Mouse (Mus musculus): ENCODE measurements around the gene Ush1g. TPM values are rescaled to one million over a fixed set of nuclear protein-coding genes. Genes with fewer than 3 reads are reported as not detected.

The Ush1g gene
- polyA plus RNA-seq, 1 experiment from 2014 or later, result not detected

Other genes starting within 250 kb of the Ush1g start
- 0.60 and 0.76 TPM in 2 replicates for gene Rab37, start 230.6 kb downstream of the Ush1g start, polyA plus RNA-seq (2015; fragmentation: Nextera tagmentation; extraction: Ambion mirVana)
- gene Cd300lf, start 188.0 kb downstream of the Ush1g start, polyA plus RNA-seq (2015; fragmentation: Nextera tagmentation; extraction: Ambion mirVana), result 0.11 TPM in 1 of 2 replicates, not detected in the other
- 28.8 TPM in 2 replicates for gene Slc9a3r1, start 158.7 kb downstream of the Ush1g start, polyA plus RNA-seq (2015; fragmentation: Nextera tagmentation; extraction: Ambion mirVana)
- gene Tmem104, start 134.6 kb downstream of the Ush1g start, polyA plus RNA-seq (2015; fragmentation: Nextera tagmentation; extraction: Ambion mirVana), result 7.8 and 9.2 TPM in 2 replicates
- gene Nat9, start 134.2 kb downstream of the Ush1g start, polyA plus RNA-seq (2015; fragmentation: Nextera tagmentation; extraction: Ambion mirVana), result 18.2 and 20.3 TPM in 2 replicates
- 0.04 TPM in 1 of 2 replicates, not detected in the other for gene Grin2c, start 54.8 kb downstream of the Ush1g start, polyA plus RNA-seq (2015; fragmentation: Nextera tagmentation; extraction: Ambion mirVana)
- gene Fdxr, start 45.0 kb downstream of the Ush1g start, polyA plus RNA-seq (2015; fragmentation: Nextera tagmentation; extraction: Ambion mirVana), result 19.7 and 20.5 TPM in 2 replicates
- gene Fads6, start 24.4 kb downstream of the Ush1g start, polyA plus RNA-seq (2015; fragmentation: Nextera tagmentation; extraction: Ambion mirVana), result 0.23 and 0.39 TPM in 2 replicates
- not detected in 2 replicates for gene Otop2, start 14.9 kb downstream of the Ush1g start, polyA plus RNA-seq (2015; fragmentation: Nextera tagmentation; extraction: Ambion mirVana)
- 0.14 TPM in 1 of 2 replicates, not detected in the other for gene Otop3, start 12.7 kb upstream of the Ush1g start, polyA plus RNA-seq (2015; fragmentation: Nextera tagmentation; extraction: Ambion mirVana)
- 32.9 and 36.4 TPM in 2 replicates for gene Hid1, start 45.7 kb upstream of the Ush1g start, polyA plus RNA-seq (2015; fragmentation: Nextera tagmentation; extraction: Ambion mirVana)
- 20.7 and 20.9 TPM in 2 replicates for gene Cdr2l, start 59.9 kb upstream of the Ush1g start, polyA plus RNA-seq (2015; fragmentation: Nextera tagmentation; extraction: Ambion mirVana)
- gene Mrpl58, start 81.7 kb upstream of the Ush1g start, polyA plus RNA-seq (2015; fragmentation: Nextera tagmentation; extraction: Ambion mirVana), result 246 and 248 TPM in 2 replicates
- gene Atp5h, start 97.9 kb upstream of the Ush1g start, polyA plus RNA-seq (2015; fragmentation: Nextera tagmentation; extraction: Ambion mirVana), result 916 and 1,000 TPM in 2 replicates
- gene Kctd2, start 98.1 kb upstream of the Ush1g start, polyA plus RNA-seq (2015; fragmentation: Nextera tagmentation; extraction: Ambion mirVana), result 7.0 and 9.9 TPM in 2 replicates
- gene Trim80, start 118.5 kb upstream of the Ush1g start, polyA plus RNA-seq (2015; fragmentation: Nextera tagmentation; extraction: Ambion mirVana), result not detected in 2 replicates
- not detected in 2 replicates for gene Slc16a5, start 140.4 kb upstream of the Ush1g start, polyA plus RNA-seq (2015; fragmentation: Nextera tagmentation; extraction: Ambion mirVana)
- gene Armc7, start 153.6 kb upstream of the Ush1g start, polyA plus RNA-seq (2015; fragmentation: Nextera tagmentation; extraction: Ambion mirVana), result 11.3 and 13.0 TPM in 2 replicates
- 87.0 and 91.1 TPM in 2 replicates for gene Nt5c, start 169.8 kb upstream of the Ush1g start, polyA plus RNA-seq (2015; fragmentation: Nextera tagmentation; extraction: Ambion mirVana)
- 1,632 and 1,660 TPM in 2 replicates for gene Jpt1, start 192.3 kb upstream of the Ush1g start, polyA plus RNA-seq (2015; fragmentation: Nextera tagmentation; extraction: Ambion mirVana)
- gene Sumo2, start 214.2 kb upstream of the Ush1g start, polyA plus RNA-seq (2015; fragmentation: Nextera tagmentation; extraction: Ambion mirVana), result 1,485 and 1,571 TPM in 2 replicates
- gene Nup85, start 242.4 kb upstream of the Ush1g start, polyA plus RNA-seq (2015; fragmentation: Nextera tagmentation; extraction: Ambion mirVana), result 161 and 179 TPM in 2 replicates

Data from forebrain, embryonic 13.5 days (tissue).